Mouse (Mus musculus): ENCODE results near the gene 2900011O08Rik.
A peak's percentile ranks its signal among the peaks of the same experiment; 100 is the strongest.
"Not testable (repeated sequence)": the region's sequence is repeated elsewhere in the genome, so short reads cannot be mapped to it uniquely, and the experiment has no call there.

The 2900011O08Rik gene

DNA sequence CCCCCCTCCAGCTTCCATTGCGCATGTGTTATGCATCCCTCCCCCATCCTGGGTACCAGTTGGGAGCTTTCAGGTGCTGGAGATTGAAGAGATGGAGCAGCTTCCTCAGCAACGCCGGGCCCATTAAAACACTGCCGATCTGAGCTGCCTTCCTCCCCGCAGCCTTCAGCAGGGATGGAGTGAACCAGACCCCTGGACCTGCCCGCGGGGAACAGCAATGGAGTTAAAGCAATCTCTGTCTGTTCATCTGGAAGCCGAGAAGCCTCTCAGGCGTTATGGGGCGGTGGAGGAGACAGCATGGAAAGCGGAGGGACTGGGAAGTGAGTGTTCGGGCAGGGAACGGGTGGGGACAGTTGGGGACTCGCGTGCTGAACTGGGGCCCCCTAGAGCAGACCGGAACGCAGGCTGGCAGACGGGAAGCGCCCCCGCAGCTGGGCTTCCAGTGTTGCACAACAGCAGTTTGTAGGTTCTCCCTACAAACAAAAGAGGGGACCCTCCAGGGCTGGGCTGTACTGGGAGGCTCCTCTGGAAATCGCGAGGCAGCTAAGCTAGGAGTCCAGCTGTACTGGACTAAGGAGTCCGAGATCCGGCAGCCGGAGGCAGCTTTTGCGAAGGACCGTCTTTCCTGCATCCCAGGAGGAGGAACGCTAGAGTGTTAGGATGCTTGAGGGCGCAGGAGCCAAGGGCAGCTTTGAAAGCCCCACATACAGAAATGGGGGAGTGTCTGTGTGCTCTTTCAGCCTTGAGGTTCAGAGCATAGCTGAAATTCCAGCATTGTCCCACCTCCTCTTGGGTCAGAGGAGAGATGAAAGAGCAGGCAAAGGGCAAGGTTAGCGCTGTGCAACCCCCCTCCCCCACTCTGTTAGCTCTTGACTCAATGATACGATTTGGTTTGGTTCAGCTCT, at the start of gene 2900011O08Rik, which contains the start of gene Ifitm7:
Gene 2900011O08Rik (plus strand): TSS at position 31 of the 905 bp plus-strand sequence.
Gene Ifitm7 (minus strand): TSS at position 315 of the 905 bp plus-strand sequence.
- no peak for DNase-seq (ENCODE audit: low spot score in 2 of 2)

DNA sequence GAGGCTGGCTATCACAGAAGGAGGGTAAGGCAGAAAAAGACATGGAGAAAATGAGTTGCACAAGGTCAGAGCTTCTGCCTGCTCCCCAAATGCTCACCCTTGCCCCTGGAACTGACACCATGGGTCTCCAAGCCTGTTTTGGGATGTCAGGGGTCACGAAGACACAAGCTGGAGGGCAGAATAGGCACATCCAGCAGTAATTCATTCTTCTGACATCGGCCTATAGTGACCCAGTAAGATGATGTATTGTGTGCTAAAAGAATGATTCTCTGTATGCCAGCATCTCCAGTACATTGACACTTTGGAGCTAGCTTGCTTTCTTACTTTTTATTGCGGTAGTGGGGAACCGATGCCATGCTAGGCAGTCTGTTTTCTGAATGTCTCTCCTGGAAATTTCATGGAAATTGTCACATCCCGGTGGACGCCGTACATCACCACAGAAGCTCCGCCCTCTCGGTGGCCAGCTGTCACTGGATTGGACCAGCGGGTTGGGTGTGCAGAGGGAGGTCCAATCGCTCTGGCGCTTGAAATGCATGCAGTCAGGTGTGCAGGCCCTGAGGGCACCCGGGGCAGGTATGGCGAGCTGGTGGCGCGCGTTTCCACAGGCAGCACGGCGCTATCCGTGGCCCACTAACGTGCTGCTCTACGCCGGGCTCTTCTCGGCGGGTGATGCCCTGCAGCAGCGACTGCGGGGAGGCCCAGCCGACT, 46.1 kb upstream of the 2900011O08Rik start:
- peak in 1 of 2 experiments; percentile 6 for DNase-seq (ENCODE audit: low spot score in 2 of 2)

DNA sequence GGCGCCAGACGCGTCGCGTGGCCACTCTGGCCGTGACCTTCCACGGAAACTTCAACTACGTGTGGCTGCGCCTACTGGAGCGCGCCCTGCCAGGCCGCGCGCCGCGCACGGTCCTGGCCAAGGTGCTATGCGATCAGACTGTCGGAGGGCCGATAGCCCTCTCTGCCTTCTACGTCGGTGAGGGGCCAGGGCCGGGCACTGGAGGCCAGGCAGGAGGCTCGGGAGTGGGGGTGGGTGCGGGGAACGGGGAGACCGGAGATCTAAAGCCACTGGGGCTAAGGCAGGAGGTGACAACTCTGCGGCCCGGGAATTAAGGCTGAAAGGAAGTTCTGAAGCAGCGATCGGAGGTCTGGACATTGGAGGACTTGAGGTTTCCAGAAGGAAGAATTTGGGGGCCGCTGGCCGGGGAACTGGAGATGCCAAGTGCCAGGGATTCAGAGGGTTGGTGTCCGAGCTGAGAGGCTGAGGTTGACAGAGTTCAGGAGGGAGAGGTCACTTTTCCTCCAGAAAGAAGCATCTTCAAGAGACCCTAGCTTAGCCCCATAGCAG, 45.5 kb upstream of the 2900011O08Rik start:
- no peak for DNase-seq (ENCODE audit: low spot score in 2 of 2)

DNA sequence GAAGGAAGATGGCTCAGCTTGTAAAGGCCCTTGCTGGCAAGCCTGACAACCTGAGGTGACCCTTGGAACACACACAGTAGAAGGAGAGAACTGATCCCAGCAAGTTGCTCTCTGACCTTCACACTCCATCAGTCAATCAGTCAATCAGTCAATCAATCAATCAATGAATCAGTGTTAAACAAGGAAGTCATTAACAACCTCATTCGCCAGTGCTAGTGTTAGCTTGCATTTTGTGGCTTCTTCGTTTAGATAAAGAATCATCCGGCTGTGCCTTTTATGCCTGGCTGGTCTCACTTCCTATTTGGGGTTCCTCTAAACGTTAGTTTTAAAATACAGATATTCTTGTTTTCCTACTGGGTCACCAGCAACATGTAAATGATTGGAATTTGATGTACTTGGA, 42.2 kb upstream of the 2900011O08Rik start:
- DNase-seq (ENCODE audit: low spot score in 2 of 2): no peak

DNA sequence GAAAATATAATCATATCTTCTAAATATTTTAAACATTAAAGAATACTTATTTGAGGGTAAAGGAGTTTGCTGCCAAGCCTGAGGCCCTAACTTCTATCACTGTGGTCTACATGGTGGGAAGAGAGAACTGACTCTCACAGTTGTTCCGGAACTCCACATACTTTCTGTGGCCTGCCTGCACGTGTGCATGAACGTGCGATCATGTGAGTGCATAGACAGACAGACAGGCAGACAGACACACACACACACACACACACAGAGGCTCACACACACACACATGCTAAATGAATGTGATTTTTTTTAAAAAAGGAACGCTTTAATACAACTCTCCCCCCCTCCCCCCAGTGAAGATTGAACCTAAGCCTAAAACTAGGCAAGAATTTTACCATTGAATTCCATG, 41.7 kb upstream of the 2900011O08Rik start:
- DNase-seq (ENCODE audit: low spot score in 2 of 2): no peak

DNA sequence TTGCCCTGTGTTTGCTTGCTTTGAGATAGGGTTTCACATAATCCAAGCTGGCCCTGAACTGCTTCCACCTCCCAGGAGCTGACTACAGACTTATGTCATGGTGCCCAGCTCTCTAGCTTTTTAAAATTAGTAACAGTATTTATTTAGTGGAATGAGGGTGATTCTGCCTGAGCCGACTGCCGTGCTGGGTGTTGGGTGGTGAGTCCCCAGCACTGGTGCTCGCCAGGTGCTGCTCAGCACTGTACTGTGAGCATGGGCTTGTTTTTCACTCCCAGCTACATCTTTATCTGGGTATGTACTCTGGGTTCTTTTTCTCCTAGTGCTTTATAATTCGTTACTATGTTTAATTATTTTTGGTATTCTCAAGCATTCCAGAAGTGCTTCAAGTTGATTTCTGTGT, 41.3 kb upstream of the 2900011O08Rik start:
- DNase-seq (ENCODE audit: low spot score in 2 of 2): no peak

DNA sequence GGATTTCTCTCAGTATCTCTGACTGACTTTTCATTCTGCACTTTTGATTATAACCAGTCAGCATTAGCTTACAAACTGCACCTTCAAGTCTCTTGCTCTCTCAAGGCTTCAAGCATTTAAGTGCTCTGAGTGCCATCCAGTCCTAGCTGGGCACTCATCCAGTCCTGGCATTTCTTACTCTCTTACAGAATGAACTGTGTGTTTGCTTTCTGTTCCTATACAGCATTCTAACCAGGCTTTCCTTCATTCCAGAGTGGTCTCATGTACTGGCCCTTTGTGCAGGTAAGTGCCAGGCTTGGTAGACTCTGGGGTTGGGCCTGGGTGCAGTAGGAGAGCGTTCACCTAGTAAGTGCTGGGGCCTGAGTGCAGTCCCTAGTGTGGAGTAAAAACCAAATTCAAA, 40.1 kb upstream of the 2900011O08Rik start:
- no peak for DNase-seq (ENCODE audit: low spot score in 2 of 2)

DNA sequence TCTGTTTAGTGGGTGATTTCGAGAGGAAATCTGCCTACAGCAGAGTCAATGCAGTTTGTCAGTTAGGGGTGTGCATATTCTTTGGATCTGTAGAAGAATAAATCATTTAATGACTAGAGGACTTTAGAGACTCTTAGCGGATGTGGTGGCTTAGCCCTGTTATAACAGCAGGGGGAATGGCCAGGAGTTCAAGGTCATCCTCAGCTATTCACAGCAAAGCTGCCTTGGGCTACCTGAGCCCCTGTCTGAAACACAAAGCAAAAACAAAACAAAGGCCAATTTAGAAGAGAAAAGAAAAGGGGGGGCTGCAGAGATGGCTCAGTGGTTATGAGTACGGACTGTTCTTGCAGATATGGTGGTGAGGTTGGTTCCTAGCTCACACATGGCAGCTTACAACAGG, 35.2 kb upstream of the 2900011O08Rik start:
- DNase-seq (ENCODE audit: low spot score in 2 of 2): no peak

DNA sequence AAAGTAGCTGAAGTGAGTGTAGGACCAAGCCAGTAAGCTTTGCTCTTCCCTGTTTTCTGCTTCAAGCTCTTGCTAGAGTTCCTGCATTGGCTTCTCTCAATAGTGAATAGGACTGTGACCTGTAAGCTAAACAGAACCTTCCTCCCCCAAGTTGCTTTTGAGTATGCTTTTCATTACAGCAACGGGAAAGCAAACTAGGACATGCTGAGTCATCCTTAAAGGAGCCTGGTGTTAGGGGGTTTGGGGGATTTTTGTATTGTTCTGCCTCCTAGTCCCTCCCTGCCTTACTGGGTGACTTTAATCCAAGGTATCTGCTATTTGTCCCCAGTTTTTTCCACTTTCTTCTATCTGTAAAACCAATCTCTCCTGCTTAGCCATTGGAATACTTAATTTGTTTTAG, 24.4 kb upstream of the 2900011O08Rik start:
- DNase-seq (ENCODE audit: low spot score in 2 of 2): no peak

DNA sequence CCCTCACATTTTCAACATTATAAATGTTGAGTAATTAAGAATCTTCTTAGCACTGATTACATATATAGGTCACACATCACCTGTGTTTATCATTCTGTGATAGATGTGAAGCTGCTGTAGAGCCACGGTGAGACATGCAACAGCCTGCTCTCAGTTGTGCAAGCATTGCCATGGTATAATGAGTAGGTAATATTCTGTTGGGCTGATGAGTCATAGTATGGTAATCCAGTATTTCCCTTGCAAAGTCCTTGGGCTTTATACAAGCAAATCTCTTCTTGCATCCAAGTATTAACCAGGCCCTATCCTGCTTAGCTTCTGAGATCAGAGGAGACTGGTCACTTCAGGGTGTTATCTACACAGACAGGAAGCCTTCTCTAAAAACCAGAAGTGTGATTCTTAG, 17.3 kb upstream of the 2900011O08Rik start:
- no peak for DNase-seq (ENCODE audit: low spot score in 2 of 2)

DNA sequence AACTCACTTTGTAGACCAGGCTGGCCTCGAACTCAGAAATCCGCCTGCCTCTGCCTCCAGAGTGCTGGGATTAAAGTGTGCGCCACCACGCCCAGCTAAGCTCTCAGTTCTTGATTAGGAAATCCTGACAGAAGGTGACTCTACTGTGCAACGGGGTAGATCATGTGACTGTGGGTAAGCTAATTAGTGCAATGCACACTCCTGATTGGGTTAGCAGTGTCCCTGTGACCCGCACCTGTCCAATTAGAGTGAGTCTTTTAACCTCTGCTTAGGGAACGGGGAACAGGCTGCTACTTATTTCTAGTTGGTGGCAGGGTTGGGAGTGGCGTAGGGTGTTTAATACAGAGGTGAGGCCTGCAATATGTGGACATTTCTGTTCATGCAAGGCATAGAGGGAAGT, 14.4 kb upstream of the 2900011O08Rik start:
- DNase-seq (ENCODE audit: low spot score in 2 of 2): no peak

DNA sequence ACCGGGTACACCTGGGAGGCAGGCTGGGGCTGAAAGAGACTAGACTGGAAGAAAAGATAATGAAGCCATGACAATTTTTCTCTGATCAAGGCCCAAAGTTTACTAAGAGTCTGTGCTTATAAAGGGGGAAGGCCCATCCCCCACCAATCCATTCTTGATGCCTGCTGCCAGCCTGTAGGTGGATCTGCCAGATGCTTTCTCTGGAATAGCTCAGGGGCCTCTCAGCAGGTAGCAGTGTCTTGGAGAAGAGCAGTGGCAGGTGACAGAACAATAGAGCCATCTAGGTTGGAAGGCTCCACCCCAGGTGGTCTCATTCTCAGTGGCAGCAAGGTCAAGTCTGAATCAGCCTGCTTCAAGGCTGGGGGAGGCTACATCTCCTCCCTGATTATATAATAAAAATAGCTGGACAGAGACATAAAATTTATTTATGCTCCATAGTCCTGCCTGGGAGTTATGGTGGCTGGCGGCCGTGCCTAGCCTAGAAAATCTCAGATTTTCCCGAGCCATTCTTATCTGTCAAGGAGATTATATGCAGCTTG, 10.0 kb upstream of the 2900011O08Rik start:
- DNase-seq (ENCODE audit: low spot score in 2 of 2): not testable (repeated sequence)

DNA sequence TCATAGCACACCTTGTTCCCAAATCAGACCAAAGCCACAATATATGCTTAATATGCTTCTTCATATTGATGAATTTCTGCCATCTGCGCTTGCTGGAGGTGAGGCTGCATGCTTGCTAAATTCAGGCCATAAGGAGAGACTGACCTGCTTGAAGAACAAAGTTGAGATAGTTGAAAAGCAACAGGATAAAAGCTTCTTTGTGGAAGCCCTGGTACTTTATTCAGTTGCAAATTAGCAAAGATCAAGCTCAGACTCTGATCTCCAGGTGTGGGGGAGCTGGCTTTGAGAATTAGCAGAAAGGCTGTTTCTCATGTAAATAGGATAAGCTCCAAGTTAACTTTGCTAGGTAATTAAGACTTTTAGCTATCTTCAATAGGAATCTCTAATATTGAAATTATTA, 9.4 kb upstream of the 2900011O08Rik start:
- DNase-seq (ENCODE audit: low spot score in 2 of 2): not testable (repeated sequence)

DNA sequence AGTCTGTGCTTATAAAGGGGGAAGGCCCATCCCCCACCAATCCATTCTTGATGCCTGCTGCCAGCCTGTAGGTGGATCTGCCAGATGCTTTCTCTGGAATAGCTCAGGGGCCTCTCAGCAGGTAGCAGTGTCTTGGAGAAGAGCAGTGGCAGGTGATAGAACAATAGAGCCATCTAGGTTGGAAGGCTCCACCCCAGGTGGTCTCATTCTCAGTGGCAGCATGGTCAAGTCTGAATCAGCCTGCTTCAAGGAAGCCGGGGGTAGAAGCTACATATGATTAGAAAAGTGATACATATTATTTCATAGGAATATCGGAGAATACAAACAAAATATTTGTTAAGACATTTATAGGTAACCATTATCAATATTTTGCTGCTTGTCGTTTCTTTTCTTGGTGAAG, 4.7 kb upstream of the 2900011O08Rik start:
- not testable (repeated sequence) for DNase-seq (ENCODE audit: low spot score in 2 of 2)

DNA sequence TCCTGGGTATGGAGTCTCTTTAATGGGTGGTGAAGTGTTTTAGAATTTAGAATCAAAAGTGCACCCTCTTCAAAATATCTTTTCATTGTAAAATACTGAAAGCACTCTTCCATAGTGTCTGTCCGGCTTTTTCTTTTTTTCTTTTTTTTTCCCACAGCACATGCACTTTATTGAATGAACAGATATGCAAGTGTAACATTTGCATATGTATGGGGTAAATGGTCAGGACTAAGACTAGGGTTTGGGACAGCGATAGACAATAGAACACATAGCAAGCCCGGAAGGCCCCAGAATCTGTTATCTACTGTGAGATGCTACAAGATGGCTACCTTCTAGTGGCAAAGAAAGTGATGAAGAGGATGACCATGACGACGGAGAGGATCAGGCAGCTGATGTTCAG, 3.2 kb upstream of the 2900011O08Rik start:
- DNase-seq (ENCODE audit: low spot score in 2 of 2): no peak

DNA sequence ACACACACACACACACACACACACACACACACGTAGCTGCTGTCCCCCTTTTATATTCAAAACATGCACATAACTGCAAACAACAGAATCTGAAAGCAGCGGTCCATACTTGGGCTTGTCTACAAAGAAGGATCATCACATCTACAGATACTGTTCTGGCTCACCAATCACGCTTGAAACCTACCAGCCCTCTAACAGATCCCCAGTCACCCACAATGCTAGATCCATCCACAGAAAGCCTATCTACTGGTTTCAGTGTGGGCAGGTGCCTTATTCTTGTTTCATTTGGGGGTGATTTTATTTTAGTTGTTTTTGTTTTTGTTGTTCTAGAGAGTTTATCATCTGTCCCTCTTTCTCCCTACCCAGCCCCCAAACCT, 219 bp upstream of the 2900011O08Rik start:
- no peak for DNase-seq (ENCODE audit: low spot score in 2 of 2)

DNA sequence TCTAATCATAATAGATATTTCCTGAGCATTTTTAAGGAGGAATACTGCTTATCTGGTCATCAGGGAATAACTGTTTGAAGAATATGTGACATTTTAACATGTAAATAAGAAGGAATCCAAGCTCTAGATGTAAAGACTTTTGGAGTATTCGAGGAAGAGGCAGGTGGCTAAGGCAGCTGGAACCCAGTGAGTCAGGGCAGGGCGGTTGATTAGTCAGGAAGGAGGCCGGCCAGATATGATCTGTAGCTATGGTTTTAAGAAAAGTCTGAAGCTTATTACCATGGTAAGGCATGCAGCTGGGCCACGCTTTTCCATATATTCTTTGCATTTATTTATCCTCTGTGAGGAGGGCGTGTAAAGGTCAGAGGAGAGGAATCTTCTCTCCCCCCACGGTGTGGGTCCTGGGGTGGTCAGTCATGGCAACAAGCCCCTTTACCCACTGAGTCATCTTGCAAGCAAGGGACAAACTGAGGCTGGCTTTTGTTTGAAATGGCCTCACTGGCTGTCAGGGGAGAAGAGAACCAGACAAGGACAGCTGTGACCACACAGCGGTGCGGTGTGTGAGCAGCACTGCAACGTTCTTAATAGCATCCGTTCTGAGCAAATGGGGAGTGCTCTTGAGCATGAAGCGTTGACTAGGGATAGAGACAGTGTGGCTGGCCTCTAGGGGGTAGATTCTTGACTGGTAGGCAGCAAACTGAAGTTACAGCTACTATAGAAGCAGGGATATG, 6.3 kb downstream of the 2900011O08Rik start:
- no peak for DNase-seq (ENCODE audit: low spot score in 2 of 2)

DNA sequence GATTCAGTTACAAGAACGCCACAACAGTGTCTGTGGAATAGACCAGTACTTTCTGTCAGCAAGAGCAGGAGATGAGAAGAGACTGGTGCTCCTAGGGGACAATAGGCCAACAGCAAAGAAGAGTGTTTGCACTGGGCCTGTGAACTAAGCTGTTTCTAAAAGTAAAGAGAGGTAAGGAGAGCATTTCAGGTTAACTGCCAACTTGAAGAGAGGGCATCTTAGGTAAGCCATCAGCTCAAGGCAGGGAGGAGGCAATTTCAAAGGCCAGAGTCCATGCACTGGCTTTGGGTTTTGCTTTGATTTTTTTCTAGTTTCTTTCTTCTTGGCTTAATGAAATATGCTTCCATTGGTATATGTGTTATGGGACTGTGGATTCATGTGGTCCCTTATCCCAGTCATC, 7.7 kb downstream of the 2900011O08Rik start:
- no peak for DNase-seq (ENCODE audit: low spot score in 2 of 2)

DNA sequence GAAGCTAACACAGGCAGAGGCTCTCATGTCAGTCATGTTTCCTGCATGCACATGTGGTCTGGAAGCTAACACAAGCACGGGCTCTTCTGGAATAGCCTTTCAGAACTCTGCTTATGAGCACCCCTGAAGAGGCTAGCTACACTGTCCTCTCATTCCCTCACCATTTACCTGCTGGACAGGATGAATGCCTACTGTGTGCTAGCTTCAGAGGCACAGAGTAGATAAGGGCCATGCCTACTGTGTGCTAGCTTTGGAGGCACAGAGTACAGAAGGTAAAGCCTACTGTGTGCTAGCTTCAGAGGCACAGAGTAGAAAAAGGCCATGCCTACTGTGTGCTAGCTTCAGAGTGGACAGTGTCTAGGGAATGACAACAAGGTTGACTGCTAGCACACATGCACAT, 8.1 kb downstream of the 2900011O08Rik start:
- no peak for DNase-seq (ENCODE audit: low spot score in 2 of 2)

DNA sequence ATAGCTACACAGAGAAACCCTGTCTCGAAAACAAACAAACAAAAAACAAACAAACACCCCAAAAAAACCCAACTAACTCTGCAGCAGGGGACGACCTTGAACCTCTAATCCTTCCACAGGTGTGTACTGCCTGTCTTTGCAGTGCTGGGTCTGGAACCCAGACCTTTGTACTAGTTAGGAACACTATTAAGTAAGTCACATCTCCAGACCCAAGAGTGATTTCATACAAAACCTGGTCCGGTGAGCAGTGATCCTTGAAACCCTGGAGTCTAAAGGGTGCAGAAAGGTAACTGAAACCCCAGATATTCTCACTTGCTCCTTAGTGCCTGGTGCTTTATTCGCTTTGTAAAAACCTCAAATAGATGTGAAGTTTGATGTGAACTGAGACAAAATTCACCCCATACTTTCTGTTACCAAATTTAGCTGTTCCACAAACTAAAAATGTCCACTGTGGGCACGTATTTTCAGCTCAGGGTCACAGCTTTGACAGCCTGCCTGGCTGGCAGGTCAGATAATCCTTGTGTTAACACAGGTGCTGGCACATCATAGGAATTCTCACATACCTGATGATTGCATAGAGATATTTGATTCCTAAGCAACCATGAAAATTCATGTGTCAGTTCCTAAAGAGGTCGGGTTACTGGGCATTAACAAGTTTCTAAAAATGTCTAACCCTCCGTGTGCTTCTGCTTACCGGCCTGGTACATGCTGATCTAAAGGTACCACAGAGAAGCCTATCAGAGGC, 17.2 kb downstream of the 2900011O08Rik start:
- peak in 1 of 2 experiments; percentile 1 for DNase-seq (ENCODE audit: low spot score in 2 of 2)

DNA sequence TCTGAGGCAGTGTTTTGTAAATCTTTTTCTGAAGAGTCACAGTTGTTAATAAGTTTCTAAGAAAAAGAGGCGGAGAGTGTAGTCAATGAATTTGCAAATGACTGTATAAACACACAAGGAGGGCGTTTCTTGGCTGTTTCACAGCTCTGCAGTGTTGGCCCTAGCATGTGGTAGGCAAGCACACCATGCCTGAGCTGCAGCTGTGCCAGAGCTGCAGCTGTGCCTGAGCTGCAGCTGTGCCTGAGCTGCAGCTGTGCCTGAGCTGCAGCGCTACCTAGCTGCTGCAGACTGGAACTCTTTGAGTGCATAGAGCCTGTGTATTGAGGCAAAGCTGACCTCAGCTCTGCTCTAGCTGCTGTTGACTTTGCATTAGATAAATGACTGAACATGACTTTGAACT, 17.8 kb downstream of the 2900011O08Rik start:
- no peak for DNase-seq (ENCODE audit: low spot score in 2 of 2)
